Mouse (Mus musculus) right cerebral cortex, postnatal 36 days (tissue): ENCODE results near the gene Tmprss9.

Experiments
- DNase-seq, 2 experiments: peaks; one replicate each; pipeline ENCODE4 v3.0.0; 2022; ENCODE audit warnings: low spot score in 2 of 2, mixed read lengths in 1 of 2

The Tmprss9 gene

DNA sequence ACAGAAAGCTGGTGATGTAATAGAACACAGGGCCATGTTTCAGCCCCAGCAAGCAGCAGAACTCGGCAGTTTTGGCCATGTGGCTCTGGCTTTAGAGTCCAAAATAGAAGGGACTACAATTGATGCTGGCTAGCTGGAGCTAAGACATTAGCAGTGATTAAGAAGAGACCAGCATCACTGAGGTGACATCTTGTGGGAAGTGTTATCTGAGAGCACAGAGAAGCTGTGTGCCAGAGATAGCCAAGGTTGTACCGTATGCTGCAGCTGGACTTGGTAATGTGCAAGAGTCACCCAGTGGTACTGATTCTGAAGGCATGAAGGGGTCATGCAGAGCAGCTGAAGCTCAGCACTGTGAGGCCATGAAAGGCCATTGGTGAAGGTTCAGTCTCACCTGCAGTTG, 43.6 kb downstream of the Tmprss9 start:
- no peak for DNase-seq

DNA sequence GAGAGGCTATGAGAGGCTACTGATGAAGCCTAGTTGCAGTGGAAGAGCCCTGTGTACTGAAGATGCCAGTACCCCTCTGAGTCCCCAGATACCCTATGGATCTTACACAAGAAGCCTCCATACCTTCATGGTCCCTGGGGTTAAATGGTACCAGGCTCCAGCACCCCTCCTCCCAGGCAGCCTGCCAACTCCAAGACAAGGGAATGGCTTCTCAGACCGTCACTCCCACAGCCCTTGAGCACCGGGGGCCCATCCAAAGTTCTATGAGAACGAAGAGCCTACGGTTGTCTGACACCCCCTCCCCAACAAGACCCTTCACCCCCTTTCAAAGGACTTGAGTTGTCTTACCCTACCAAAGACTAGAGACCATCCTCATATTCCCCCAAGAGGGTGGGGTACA, 44.1 kb downstream of the Tmprss9 start:
- DNase-seq = no peak

DNA sequence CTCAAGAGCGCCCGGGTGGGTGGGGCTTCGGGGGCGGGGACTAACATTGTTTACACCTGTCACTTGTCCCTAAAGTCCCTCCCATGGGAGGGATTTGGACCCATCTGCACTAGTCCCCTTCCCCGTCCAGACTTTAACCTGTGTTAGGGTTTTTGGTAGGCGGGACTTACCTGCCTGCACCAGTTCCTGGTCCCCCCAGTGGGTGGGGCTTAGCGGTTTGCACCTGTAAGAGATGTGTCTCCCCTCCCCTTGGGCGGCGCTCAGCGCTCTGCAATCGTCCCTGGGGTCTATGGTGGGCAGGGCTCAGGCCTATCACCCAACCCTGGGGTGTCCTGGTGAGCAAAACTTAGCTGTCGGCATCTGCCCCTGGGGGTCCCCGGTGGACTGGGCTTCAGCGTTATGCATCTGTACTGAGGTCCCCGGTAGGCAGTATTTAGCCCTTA, 45.7 kb downstream of the Tmprss9 start:
- DNase-seq = no peak

DNA sequence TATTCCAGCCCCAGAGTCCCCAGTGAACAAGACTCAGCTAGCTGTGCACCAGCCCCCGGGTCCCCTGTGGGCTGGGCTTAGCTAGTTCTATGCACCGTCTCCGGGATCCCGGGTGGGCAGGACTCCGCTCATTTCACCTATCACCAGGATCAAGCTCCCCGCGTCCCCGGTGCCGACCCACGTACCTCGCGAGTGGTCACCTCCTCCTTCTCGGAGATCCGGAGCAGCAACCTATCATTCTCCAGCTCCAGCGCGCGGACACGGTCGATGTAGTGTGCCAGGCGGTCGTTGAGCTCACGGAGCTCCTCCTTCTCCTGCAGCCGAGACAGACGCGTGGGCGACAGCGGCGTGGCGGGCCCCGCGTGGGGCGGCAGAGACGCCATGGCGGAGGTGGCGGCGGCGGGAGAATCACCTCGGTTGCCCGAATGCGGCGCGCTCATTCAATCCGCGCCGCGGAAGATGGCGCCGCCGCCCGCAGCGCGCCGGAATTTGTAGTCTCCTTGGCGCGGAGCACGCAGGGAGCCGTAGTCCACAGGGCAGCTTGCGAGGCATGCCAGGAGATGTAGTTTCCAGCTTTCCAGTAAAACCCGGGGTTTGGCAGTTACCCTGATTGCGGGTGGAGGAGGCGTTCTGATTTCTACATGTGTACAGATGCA, 46.3 kb downstream of the Tmprss9 start, which contains the start of gene Lmnb2:
Lmnb2 (minus strand) TSS at position 467 of the 656 bp plus-strand sequence.
- DNase-seq = peak; percentile 82

DNA sequence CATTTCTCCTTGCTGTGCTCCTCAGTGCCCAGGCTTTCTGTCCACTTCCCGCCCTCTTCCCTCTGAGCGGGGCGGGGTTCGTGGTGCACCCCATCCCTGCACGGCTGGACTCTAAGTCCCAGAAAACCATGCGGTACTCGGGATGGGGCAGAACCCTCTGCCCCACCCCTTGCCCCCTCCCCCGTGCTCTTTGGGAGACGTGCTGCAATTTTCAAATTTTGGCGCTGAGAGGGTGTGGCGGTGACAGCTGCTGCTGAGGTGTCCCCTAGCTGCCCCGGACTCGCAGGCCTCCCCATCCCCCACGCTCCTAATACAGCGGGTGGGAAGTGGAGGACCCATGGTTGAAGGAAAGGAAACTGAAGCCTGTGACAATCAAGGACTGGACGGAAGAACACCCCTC, 50.3 kb downstream of the Tmprss9 start:
- no peak for DNase-seq

DNA sequence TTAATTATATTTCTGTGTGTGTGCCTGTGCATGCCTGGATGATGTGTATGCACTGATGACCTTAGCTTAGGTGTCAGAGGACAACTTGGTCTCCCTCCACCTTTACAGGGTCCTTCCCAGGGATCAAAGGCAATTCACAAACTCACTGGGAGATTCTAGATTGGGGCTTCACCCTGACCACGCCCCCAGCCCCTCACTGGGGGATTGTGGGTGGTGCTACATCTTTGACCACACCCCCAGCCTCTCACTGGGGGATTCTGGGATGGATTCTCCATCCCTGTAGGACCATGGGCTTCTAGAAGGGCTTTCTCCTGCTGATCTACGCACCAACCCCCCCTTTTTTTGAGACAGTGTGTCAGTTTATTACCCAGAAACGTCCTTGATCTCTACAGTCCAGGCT, 53.8 kb downstream of the Tmprss9 start:
- no peak for DNase-seq

DNA sequence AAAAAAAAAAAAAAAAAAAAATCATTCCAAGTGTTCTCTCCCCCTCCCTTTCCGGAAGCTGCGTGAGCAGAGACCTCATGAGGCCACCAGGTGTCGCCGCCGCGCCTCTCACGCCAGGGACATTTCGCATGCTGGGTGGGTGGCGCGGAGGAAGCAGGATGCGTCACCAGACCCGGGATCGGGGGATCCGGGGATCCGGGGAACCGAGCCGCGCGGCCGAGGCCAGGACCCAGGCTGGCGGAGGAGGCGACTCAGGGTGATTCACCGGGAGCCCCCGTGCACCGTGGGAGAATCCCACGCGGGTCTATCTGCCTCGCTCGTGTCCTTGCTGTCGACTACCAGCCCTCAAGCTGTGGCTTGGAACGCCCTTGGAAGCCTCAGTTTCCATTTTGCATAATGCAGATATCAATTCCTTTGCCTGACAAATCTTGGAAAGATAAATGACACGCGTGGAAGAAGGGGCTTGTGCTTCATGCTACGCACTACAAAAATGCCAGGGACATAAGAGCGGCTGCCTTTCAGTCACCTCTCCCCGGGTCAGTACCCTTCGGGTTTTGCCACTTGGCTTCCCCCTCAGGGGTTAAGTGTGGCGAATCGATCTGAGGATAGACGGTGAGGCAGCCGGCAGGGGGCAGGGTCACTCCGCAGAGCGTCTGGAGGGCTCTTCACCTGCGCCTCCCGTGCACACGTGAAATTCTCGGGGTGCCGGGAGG, 57.1 kb downstream of the Tmprss9 start:
- DNase-seq = peak; percentile 89 to 90

DNA sequence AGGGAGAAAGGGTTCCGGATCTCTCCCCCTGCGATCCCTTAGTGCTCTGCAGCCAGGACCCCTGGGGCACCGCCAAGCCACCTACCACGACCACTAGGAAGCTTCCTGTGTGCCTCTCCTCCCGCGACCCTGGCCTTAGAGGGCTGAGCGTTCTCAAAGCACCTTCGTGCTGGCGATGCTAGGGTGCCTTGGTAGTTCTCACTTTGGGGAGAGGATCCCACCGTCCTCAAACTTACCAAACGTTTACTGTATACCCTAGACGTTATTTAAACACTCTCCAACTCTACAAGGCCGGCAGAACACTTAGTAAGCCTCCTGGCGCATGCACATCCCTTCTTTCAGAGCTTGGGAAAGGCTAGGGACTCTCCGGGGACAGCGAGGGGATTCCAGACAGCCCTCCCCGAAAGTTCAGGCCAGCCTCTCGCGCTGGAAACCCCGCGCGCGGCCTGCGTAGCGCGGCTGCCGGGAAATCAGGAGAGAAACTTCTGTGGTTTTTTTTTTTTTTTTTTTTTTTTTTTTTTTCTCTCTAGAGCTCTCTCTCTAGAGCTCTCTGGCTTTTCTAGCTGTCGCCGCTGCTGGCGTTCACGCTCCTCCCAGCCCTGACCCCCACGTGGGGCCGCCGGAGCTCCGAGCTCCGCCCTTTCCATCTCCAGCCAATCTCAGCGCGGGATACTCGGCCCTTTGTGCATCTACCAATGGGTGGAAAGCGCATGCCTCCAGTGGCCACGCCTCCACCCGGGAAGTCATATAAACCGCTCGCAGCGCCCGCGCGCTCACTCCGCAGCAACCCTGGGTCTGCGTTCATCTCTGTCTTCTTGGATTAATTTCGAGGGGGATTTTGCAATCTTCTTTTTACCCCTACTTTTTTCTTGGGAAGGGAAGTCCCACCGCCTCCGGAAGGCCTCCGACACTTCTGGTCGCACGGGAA, 57.9 kb downstream of the Tmprss9 start, which contains the start of gene Gadd45b:
Gadd45b (plus strand) TSS at position 775 of the 928 bp plus-strand sequence.
- DNase-seq = peak; percentile 98 to 99

DNA sequence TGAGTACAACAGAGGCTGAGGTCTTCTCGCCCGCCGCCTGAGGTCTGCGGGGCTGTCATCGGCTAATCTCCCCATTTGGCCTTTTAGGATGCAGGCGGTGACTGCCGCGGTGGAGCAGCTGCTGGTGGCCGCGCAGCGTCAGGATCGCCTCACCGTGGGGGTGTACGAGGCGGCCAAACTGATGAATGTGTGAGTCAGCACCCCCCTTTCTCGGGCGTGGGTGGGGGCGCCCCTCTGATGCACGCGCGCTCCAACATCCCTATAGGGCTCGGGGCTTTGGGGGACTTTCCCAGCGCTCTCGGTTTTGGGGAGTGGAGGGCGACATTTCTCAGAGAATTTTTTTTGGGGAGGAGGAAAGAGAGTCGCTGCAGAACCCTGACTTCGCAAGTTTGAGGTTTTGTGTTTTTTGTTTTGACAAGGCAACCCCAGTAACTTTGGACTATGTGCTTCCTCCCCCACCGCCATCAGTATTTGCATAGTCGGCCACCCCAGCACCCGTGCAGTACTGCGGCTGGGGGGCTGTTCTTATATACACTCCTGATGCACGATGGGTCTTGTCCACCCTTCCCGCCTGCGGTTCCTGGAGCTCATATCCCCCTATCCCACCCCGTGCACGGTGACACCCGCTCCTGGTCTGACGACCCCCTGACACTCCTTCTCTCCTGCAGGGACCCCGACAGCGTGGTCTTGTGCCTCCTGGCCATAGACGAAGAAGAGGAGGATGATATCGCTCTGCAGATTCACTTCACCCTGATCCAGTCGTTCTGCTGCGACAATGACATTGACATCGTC, 58.9 kb downstream of the Tmprss9 start:
- peak; percentile 49 to 55 for DNase-seq

DNA sequence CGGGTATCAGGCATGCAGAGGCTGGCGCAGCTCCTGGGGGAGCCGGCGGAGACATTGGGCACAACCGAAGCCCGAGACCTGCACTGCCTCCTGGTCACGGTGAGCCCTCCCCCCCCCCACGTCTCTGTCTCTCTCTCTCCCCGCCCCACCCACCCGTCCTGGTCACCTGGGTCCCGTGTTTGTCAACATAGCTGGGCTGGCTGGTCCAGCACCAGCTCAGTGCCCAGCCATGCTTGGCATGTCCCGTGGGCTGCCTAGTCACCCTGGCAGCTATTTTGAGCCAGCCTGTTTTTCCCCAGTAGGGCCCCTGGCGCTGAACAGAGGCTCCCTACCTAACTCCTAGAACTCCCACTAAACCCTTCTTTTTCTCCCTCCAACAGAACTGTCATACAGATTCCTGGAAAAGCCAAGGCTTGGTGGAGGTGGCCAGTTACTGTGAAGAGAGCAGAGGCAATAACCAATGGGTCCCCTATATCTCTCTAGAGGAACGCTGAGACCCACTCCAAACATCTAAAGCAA, 59.6 kb downstream of the Tmprss9 start:
- DNase-seq = no peak

DNA sequence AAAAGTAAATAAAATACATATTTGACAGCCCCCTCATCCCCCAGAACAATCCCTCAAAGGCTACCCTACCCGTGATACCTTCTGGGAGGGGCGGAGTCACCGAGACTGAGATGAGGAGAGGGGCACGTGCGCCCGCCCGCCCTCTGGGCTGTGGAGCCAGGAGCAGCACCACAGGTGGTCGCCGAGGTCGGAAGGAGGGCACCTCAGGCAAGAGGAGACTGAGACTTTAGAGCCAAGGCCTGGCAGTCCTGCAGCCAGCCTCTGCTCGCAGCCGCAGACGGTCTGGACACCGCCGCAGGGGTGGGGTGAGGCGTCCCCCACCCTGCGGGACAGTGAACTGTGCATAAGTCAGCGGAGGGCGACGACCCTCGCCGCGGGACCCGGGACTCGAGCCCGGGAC, 60.0 kb downstream of the Tmprss9 start:
- no peak for DNase-seq

DNA sequence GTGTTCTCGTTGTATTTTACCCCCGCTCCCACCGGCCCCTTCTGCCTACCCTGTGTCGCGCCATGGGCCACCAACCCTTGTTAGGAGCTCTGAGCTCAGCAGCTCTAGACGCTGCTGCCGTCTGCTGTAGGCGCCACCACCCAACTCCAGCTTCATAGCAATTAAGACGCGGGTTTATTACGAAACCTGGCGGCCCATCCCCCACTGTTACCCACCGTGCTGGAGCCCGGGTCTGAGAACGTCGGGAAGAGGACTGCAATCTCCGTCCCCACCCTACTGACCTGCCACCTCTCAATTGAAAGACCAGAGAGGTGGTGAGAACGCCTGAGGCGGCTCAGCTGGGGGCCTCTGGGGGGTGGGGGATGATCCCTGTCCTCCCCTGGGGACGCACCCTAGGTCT, 60.6 kb downstream of the Tmprss9 start:
- no peak for DNase-seq

DNA sequence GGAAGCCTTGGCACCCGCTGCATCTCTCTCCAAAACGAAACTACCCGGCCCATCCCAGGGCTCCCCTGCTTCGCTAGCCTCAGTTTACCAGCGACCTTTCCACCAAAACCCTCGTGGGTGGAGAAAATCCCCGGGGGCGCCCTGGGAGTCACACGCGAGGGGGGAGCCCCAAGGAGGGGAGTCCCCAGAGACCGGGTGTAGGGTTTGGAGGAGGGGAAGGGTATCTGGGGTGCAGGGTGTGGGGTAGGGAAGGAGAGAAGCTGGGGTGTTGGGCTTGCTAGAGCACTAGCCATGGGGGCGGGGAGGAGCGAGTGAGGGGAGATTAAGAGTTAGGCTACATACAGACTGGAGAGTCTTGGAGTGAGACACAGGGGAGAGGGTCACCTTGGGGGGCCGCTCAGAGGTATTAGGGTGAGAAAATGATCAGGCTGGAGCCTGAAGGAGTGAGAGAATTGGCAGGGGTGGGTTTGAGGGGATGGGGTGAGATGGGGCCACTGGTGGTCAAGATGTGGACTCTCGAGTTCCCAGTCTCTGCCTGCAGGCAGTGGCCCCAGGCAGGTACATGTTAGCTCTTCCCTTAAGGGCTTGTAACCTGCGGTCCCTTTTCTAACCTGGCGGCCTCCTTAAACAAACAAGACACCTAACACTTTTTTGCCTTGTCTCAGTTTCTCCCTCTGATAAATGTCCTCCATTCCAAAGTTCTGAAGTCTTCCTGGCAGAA, 61.2 kb downstream of the Tmprss9 start:
- DNase-seq = no peak

DNA sequence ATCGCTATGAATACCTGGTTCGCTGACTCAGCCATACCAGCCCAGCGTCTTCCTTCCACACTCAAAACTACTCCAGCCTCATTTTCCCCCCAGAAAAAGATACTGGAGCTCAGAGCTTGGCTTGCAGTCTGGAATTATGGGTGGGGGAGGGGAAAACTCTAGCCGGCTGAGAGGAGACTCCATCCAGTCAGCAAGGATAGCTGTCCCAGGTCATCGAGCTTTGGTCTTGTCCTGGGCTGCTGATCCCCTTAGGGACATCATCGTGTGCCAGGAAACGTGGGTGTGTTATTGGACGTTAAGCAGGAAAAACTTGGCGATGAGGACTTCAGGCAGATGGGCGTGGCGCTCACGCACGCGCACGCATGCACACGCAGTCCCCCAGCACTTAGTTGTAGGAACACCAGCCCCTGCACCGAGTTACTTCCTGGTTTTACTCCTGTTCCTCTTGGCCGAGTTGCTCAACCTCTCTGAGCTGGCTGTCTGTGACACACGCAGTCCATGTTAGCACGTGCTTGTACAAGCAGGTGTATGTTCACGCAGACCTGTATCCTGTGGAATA, 61.9 kb downstream of the Tmprss9 start:
- no peak for DNase-seq

DNA sequence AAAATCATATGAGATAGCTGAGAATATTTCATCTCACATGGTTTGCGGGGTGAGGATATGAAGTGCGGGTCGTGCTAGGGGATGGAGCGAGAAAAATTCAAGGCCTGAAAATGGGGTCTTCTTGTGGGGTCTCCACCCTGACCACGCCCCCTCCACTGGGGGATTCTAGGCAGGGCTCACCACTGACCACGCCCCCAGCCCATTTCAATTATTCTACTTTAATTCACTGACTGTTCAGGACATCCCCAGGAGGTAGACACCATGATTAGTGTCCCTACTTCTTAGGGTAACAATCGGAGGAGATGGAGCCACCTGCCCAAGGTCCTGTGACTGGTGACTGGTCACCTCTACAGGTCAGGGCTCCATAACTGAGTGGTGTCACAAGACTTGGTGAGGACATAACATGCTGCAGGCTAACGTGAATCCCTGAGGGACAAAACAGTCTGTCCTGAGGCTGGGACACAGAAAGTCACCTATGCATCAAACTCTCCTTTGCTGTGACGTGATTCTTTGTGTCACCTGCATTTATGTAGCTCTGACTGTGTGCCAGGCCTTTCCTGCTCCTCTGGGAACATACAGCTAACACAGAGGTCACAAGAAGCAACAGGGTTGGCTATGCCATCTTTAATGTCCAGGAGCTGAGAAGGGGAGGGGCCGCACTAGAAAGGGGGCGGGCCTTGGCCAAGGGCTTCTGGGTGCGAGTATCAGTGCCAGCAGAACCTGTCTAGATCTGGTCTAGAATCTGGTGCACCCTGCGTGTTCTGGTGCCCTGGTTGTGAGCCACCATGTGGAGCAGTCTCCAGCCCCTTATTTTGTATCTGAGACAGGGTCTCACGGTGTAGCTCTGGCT, 62.7 kb downstream of the Tmprss9 start:
- DNase-seq = no peak

DNA sequence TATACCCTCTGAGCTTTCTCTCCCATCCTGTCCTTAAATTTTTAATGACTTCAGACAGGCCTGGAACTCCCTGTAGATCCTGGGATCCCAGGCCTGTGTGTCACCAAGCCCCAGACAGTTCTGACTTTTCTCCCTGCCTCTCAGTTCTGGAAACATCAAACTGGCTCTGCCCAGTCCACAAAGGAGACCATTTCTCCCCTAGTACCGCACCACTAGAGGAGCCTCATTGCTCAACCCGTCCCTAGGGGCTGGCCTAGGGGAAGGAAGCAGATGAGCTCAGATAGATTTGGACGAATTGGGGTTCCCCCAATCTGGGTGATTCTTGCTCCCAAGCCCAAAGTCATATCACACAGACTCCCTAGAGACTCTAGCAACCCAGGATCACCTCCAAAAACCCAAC, 63.6 kb downstream of the Tmprss9 start:
- no peak for DNase-seq

DNA sequence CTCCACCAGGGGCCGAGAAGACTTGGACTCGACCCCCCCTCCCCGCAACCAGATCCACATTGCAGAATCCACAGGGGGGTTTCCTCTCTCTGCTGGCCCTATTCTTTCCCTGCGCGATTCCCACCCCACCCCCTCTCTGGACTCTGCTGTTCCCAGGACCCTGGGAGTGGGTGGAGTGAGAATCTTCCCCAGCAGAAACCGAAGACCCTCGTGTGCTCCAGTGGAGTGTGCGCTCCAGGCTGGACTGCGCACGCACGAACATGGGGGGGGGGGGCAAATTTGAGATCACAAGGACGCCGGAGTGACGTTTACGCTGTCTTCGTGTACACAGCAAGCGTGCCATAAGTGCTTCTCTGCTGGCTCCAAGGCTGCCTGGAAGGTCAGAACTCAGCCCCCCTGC, 64.0 kb downstream of the Tmprss9 start:
- no peak for DNase-seq

DNA sequence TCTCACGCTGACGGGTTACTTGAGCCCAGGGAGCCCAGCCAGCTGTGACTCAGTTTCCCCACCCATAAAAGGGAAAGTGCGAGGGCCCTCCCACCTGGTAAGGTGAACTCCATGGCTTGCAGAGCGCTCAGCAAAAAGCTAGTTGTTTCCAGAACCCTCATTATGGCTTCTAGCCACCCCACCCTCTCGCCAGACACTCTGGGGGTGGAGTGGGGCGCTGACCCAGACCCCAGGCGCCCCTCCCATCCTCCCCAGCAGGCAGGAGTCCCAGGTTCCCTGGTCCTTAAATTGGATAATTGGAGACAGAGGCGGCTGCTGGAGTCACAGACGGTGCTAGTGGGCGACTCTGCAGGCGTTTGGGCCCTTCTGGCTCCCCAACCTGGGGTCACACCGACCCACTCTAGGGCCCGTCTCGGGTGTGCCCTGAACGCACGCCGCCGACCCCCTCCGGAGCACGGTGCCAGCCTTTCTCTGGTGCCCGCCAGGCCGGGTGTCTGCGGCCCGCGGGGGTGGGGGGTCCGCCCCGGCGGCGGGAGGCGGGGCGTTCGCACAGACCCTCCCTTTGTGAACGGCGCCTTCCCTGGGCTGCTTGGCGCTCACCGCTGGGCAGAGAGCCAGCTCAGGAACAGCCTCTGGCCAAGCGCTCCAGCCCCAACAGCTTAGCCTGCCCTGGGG, 64.6 kb downstream of the Tmprss9 start:
- no peak for DNase-seq

DNA sequence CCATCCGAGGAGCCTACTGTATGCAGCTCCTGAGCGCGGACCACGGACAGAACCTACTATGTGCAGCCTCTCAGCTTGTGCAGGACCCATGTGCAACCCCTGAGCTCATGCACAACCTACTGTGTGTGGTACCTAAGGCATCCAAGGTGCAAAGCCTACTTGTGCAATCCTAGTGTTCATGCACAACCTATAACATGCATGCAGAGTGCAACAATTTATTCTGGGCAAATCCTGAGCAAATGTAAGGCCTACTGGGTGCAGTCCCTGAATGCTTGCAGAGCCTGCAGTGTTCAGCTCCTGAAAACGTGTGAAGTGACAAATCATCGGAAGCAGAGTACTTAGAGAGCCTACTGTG, 65.1 kb downstream of the Tmprss9 start:
- DNase-seq = no peak
